Mouse (Mus musculus) liver, postnatal 0 days (tissue): Measurements from ENCODE around the gene Olfr524. TPM values are rescaled to one million over a fixed set of nuclear protein-coding genes. Genes with fewer than 3 reads are reported as not detected.

Experiments
- ATAC-seq: fragments of 200-750 bp; cut with Nextera tagmentation; 2 replicates; pipeline ENCODE4 v1.8.0; 2017; ENCODE audit warnings: mild to moderate bottlenecking, moderate library complexity
- DNase-seq: peaks from one replicate; pipeline ENCODE4 v3.0.0-alpha.2; 2016
- H3K27ac ChIP-seq: fragments of 300-500 bp; sonication (generic); 2 replicates; pipeline ENCODE4 v1.5.1; 2014; ENCODE audit warnings: antibody characterized with exemption, moderate library complexity, mild to moderate bottlenecking, low read depth
- H3K27me3 ChIP-seq: fragments of 300-500 bp; sonication (generic); 2 replicates; pipeline ENCODE4 v1.6.1; 2014; ENCODE audit warnings: low read length, control low read depth, mixed read lengths; ENCODE audit not compliant: insufficient read depth
- H3K36me3 ChIP-seq: fragments of 300-500 bp; sonication (generic); replicated peaks from 2 replicates; pipeline ENCODE4 v1.6.1; 2014; ENCODE audit warnings: mild to moderate bottlenecking, control low read depth, low read length, moderate library complexity, mixed read lengths; ENCODE audit not compliant: insufficient read depth
- H3K4me1 ChIP-seq: fragments of 300-500 bp; sonication (generic); 2 replicates; pipeline ENCODE4 v1.6.1; 2014; ENCODE audit warnings: antibody characterized with exemption, mild to moderate bottlenecking, control low read depth; ENCODE audit not compliant: insufficient read depth
- H3K4me2 ChIP-seq: fragments of 300-500 bp; sonication (generic); 2 replicates; pipeline ENCODE4 v1.6.1; 2014; ENCODE audit warnings: low read depth, mild to moderate bottlenecking, low read length, moderate library complexity, mixed read lengths
- H3K4me3 ChIP-seq: fragments of 300-500 bp; sonication (generic); 2 replicates; pipeline ENCODE4 v1.5.1; 2014; ENCODE audit warnings: low read depth, low read length
- H3K9ac ChIP-seq: fragments of 300-500 bp; sonication (generic); replicated peaks from 2 replicates; pipeline ENCODE4 v1.6.1; 2014; ENCODE audit warnings: mild to moderate bottlenecking, moderate library complexity
- H3K9me3 ChIP-seq: fragments of 300-500 bp; sonication (generic); 2 replicates; pipeline ENCODE4 v1.6.1; 2016; ENCODE audit warnings: mild to moderate bottlenecking, control low read depth, low read length, mixed read lengths
- CTCF ChIP-seq: sonication (generic); IDR thresholded peaks from 2 replicates; pipeline ENCODE4 v1.5.1; 2016; ENCODE audit warnings: antibody characterized with exemption, low read depth
- EP300 ChIP-seq: IDR thresholded peaks from 2 replicates; pipeline ENCODE4 v1.6.1; 2016; ENCODE audit warnings: antibody characterized with exemption, low read depth, mild to moderate bottlenecking
- WGBS: fragments of 180-500 bp; shearing (Covaris S2); extraction: QIAGEN DNeasy Blood & Tissue Kit; methylation state at CpG from one replicate; pipeline ENCODE4 v1.1.7; 2014; ENCODE audit not compliant: insufficient replicate concordance; 5-methylcytosine and 5-hydroxymethylcytosine counted together
- polyA plus RNA-seq: library from polyadenylated mRNA; unstranded; fragments of >200 nt; fragmentation: Nextera tagmentation; extraction: Ambion mirVana; gene quantifications from 2 replicates; pipeline ENCODE4 v1.2.1, GENCODE M21; 2015

Olfr524 gene
- polyA plus RNA-seq, 1 experiment from 2014 or later = not detected

- H3K27ac ChIP-seq = no peak overlapping the region
- no peaks in the 10 kb centered on the region for H3K9me3 ChIP-seq
- H3K4me2 ChIP-seq = no peak overlapping the region
- WGBS = 64% methylated on average over 4 of the region's 4 CpGs
- no peaks in the 10 kb centered on the region for H3K36me3 ChIP-seq
- ATAC-seq (no peak), DNase-seq (no peak)
- TF ChIP-seq EP300 (no peak), CTCF (no peak)
- H3K4me3 ChIP-seq = no peak overlapping the region
- H3K4me1 ChIP-seq = no peaks in the 10 kb centered on the region
- no peaks in the 10 kb centered on the region for H3K27me3 ChIP-seq
- no peak overlapping the region for H3K9ac ChIP-seq
These were observed 4.7 kb downstream of the Olfr524 start for GRCm38 (mm10) chr7:140201090-140201489.

GRCm38 (mm10) chr7:140196002-140196401 is 9.8 kb downstream of the Olfr524 start:
- DNase-seq (no peak), ATAC-seq (no peak)
- Histone ChIP-seq H3K4me1 (no peaks in the 10 kb centered on the region), H3K27me3 (no peaks in the 10 kb centered on the region), H3K27ac (no peak overlapping the region), H3K36me3 (no peaks in the 10 kb centered on the region), H3K9me3 (no peaks in the 10 kb centered on the region), H3K4me3 (no peak overlapping the region), H3K4me2 (no peak overlapping the region), H3K9ac (no peak overlapping the region)
- 67% methylated on average over 8 of the region's 8 CpGs for WGBS
- TF ChIP-seq CTCF = no peak

GRCm38 (mm10) chr7:140194031-140194430 is 11.7 kb downstream of the Olfr524 start:
- Histone ChIP-seq H3K4me2 (no peak overlapping the region), H3K36me3 (no peaks in the 10 kb centered on the region), H3K9me3 (no peaks in the 10 kb centered on the region), H3K27ac (no peak overlapping the region), H3K4me3 (no peak overlapping the region), H3K27me3 (no peaks in the 10 kb centered on the region), H3K4me1 (no peaks in the 10 kb centered on the region), H3K9ac (no peak overlapping the region)
- ATAC-seq (no peak), DNase-seq (no peak)
- TF ChIP-seq CTCF (no peak), EP300 (no peak)
- WGBS = 68% methylated on average over 4 of the region's 4 CpGs

GRCm38 (mm10) chr7:140192851-140193250 is 12.9 kb downstream of the Olfr524 start:
- Histone ChIP-seq H3K4me2 (no peak overlapping the region), H3K27ac (no peak overlapping the region), H3K9ac (no peak overlapping the region), H3K27me3 (no peaks in the 10 kb centered on the region), H3K36me3 (no peaks in the 10 kb centered on the region), H3K9me3 (no peaks in the 10 kb centered on the region), H3K4me3 (no peak overlapping the region), H3K4me1 (no peaks in the 10 kb centered on the region)
- no peak for DNase-seq
- TF ChIP-seq CTCF = no peak
- TF ChIP-seq EP300 = no peak
- ATAC-seq = no peak
- 47% methylated on average over 2 of the region's 2 CpGs for WGBS

GRCm38 (mm10) chr7:140192445-140192844 is 13.3 kb downstream of the Olfr524 start:
- WGBS = 48% methylated on average over 2 of the region's 2 CpGs
- TF ChIP-seq EP300 = no peak
- TF ChIP-seq CTCF = no peak

GRCm38 (mm10) chr7:140190435-140190834 is 15.3 kb downstream of the Olfr524 start:
- Histone ChIP-seq H3K4me2 (no peak overlapping the region), H3K4me3 (no peak overlapping the region), H3K4me1 (no peaks in the 10 kb centered on the region), H3K9ac (no peak overlapping the region), H3K36me3 (no peaks in the 10 kb centered on the region), H3K9me3 (no peaks in the 10 kb centered on the region), H3K27me3 (no peaks in the 10 kb centered on the region), H3K27ac (no peak overlapping the region)
- WGBS = 65% methylated on average over 1 of the region's 1 CpGs
- DNase-seq (peak; percentile 10), ATAC-seq (no peak)
- TF ChIP-seq EP300 (no peak), CTCF (no peak)

More at GRCm38 (mm10) chr7:140192445-140192844, 13.3 kb downstream of the Olfr524 start:
- Histone ChIP-seq H3K4me3 (no peak overlapping the region), H3K4me1 (no peaks in the 10 kb centered on the region), H3K36me3 (no peaks in the 10 kb centered on the region), H3K4me2 (no peak overlapping the region), H3K27ac (no peak overlapping the region), H3K9ac (no peak overlapping the region), H3K9me3 (no peaks in the 10 kb centered on the region), H3K27me3 (no peaks in the 10 kb centered on the region)
- ATAC-seq (no peak), DNase-seq (no peak)
